ENCODE assay signal across 9 mouse cellular contexts in genomic region chr15:86186686-86187085, GRCm38 (mm10). TPM values are rescaled to one million over a fixed set of nuclear protein-coding genes. Genes with fewer than 3 reads are reported as not detected.
A peak's percentile ranks its signal among the peaks of the same experiment; 100 is the strongest.
DNase-seq lines count a peak whose midpoint lies in the region; ATAC-seq lines count a peak whose summit lies in the region.
"Had no signal": no experiment of that assay in that cellular context is flagged by ENCODE, and none has a peak within 500 bp of the region (broad histone marks: within the 10 kb centered on the region; RNA-seq: fewer than 3 reads in every experiment).

No protein-coding gene starts in this region.

- WGBS in kidney, embryonic 16.5 days = 45% methylated on average over 3 of the region's 3 CpGs
- WGBS in intestine, embryonic 15.5 days = 61% methylated on average over 3 of the region's 3 CpGs

- H3K4me3 ChIP-seq in kidney, embryonic 16.5 days (ENCODE audit: low read length) = no peak overlapping the region
- H3K4me3 ChIP-seq in intestine, embryonic 15.5 days (replicated peaks) = no peak overlapping the region

- DNase-seq in cerebellum, adult 18-20 months = peak; percentile 56 to 58
- no peak for DNase-seq in cerebellum, postnatal 4 days (ENCODE audit: low spot score in 2 of 2)
- DNase-seq in kidney, adult 11 months = peak; percentile 63
- DNase-seq in kidney, adult 8-10 months = no peak
- peak; percentile 19 for DNase-seq in 3T3-L1 (ENCODE audit: low read depth, low spot score)
- DNase-seq in frontal cortex, adult 2 months (ENCODE audit: extremely low spot score in 1 of 2, low spot score in 1 of 2) = no peak

- H3K4me2 ChIP-seq in kidney, embryonic 16.5 days (replicated peaks; ENCODE audit: low read depth, low read length) = peak overlapping the region; percentile 93; the same call in 1 of the 2 replicates
- H3K4me2 ChIP-seq in intestine, embryonic 15.5 days (replicated peaks) = no peak overlapping the region

- H3K9me3 ChIP-seq in kidney, embryonic 16.5 days (ENCODE audit: low read length) = no peaks in the 10 kb centered on the region
- H3K9me3 ChIP-seq in intestine, embryonic 15.5 days = no peaks in the 10 kb centered on the region
- H3K9me3 ChIP-seq: embryonic facial prominence, embryonic 12.5 days had no signal

- H3K36me3 ChIP-seq in kidney, embryonic 16.5 days (ENCODE audit: insufficient read depth, low read length) = no peaks in the 10 kb centered on the region
- no peaks in the 10 kb centered on the region for H3K36me3 ChIP-seq in intestine, embryonic 15.5 days
- H3K36me3 ChIP-seq: embryonic facial prominence, embryonic 12.5 days had no signal

- H3K9ac ChIP-seq in kidney, embryonic 16.5 days (replicated peaks; ENCODE audit: low read length) = 0 out of 2 replicates have a peak overlapping the region, but pooled peaks have one; percentile 92
- no peak overlapping the region for H3K9ac ChIP-seq in intestine, embryonic 15.5 days

- H3K4me1 ChIP-seq in kidney, embryonic 16.5 days (ENCODE audit: insufficient read depth, low read length) = peaks cover 43% of the 10 kb centered on the region
- H3K4me1 ChIP-seq in intestine, embryonic 15.5 days (replicated peaks) = peaks cover 38% of the 10 kb centered on the region

- no peak for ATAC-seq in kidney, embryonic 16.5 days (ENCODE audit: low FRiP score, low TSS enrichment)
- no peak for ATAC-seq in intestine, embryonic 15.5 days

- no peaks in the 10 kb centered on the region for H3K27me3 ChIP-seq in kidney, embryonic 16.5 days (ENCODE audit: insufficient read depth, low read length)
- no peaks in the 10 kb centered on the region for H3K27me3 ChIP-seq in intestine, embryonic 15.5 days (replicated peaks)
- H3K27me3 ChIP-seq: embryonic facial prominence, embryonic 12.5 days had no signal

- no peak overlapping the region for H3K27ac ChIP-seq in kidney, embryonic 16.5 days (ENCODE audit: low read length)
- no peak overlapping the region for H3K27ac ChIP-seq in intestine, embryonic 15.5 days

RNA-seq across cellular contexts. Expression of gene Cerk, which starts 0.7 kb away (rescaled TPM):
- polyA plus RNA-seq in kidney, embryonic 16.5 days (2015; fragmentation: Nextera tagmentation; extraction: Ambion mirVana) = 13.6 and 13.7 TPM in 2 replicates
- 8.4 and 8.9 TPM in 2 replicates for polyA plus RNA-seq in intestine, embryonic 15.5 days (2015; fragmentation: Nextera tagmentation; extraction: Ambion mirVana)
- 50.2 TPM in 2 replicates for polyA plus RNA-seq in frontal cortex, adult 2 months (2012; rRNA removed)

RNA-seq across cellular contexts. Expression of gene Tbc1d22a, which starts 27.6 kb away (rescaled TPM):
- polyA plus RNA-seq in kidney, embryonic 16.5 days (2015; fragmentation: Nextera tagmentation; extraction: Ambion mirVana) = 16.5 and 16.6 TPM in 2 replicates
- polyA plus RNA-seq in intestine, embryonic 15.5 days (2015; fragmentation: Nextera tagmentation; extraction: Ambion mirVana) = 10.0 and 10.9 TPM in 2 replicates
- polyA plus RNA-seq in frontal cortex, adult 2 months (2012; rRNA removed) = 28.3 and 29.4 TPM in 2 replicates

Comparison
In these comparisons a context has a peak if more than half of its experiments do, and no peak if none do; other contexts are left out.
1. DNase-seq: peak in cerebellum, adult 18-20 months (2 of 2), kidney, adult 11 months (single experiment) and 3T3-L1 (single experiment); none in cerebellum, postnatal 4 days (0 of 2), kidney, adult 8-10 months (0 of 2) and frontal cortex, adult 2 months (0 of 2).